Mouse (Mus musculus): ENCODE measurements around the gene Ugt1a5. TPM values are rescaled to one million over a fixed set of nuclear protein-coding genes. Genes with fewer than 3 reads are reported as not detected.

The Ugt1a5 gene
- polyA plus RNA-seq, 1 experiment from 2014 or later: not detected

- 0 out of 2 replicates have a peak, but pooled peaks cover 4% of the 10 kb centered on the region for H3K4me1 ChIP-seq
- H3K27ac ChIP-seq: no peak overlapping the region
- H3K9ac ChIP-seq: no peak overlapping the region
- H3K9me3 ChIP-seq: peaks cover 60% of the 10 kb centered on the region
- no peak overlapping the region for H3K4me2 ChIP-seq (replicated peaks)
- H3K27me3 ChIP-seq (replicated peaks): no peaks in the 10 kb centered on the region
- peaks cover 75% of the 10 kb centered on the region for H3K36me3 ChIP-seq
- no peak for ATAC-seq (ENCODE audit: low FRiP score, low read depth)
- 89% methylated on average over 7 of the region's 7 CpGs for WGBS
- H3K4me3 ChIP-seq: no peak overlapping the region
These were observed 95.9 kb downstream of the Ugt1a5 start for GRCm38 (mm10) chr1:88261706-88262105.

GRCm38 (mm10) chr1:88262255-88262654 lies 96.4 kb downstream of the Ugt1a5 start:
- H3K36me3 ChIP-seq: peaks cover 80% of the 10 kb centered on the region
- 0 out of 2 replicates have a peak, but pooled peaks cover 4% of the 10 kb centered on the region for H3K4me1 ChIP-seq
- ATAC-seq (ENCODE audit: low FRiP score, low read depth): no peak
- H3K4me2 ChIP-seq (replicated peaks): no peak overlapping the region
- no peak overlapping the region for H3K4me3 ChIP-seq
- no peak overlapping the region for H3K27ac ChIP-seq
- no peak overlapping the region for H3K9ac ChIP-seq
- H3K27me3 ChIP-seq (replicated peaks): no peaks in the 10 kb centered on the region
- WGBS: 87% methylated on average over 4 of the region's 4 CpGs
- H3K9me3 ChIP-seq: peaks cover 57% of the 10 kb centered on the region

GRCm38 (mm10) chr1:88262961-88263360 lies 97.1 kb downstream of the Ugt1a5 start:
- Histone ChIP-seq H3K9me3 (peaks cover 50% of the 10 kb centered on the region), H3K27ac (no peak overlapping the region), H3K4me2 (replicated peaks) (no peak overlapping the region), H3K9ac (no peak overlapping the region), H3K27me3 (replicated peaks) (no peaks in the 10 kb centered on the region), H3K4me1 (0 out of 2 replicates have a peak, but pooled peaks cover 4% of the 10 kb centered on the region), H3K4me3 (no peak overlapping the region), H3K36me3 (peaks cover 87% of the 10 kb centered on the region)
- WGBS: 77% methylated on average over 6 of the region's 6 CpGs
- no peak for ATAC-seq (ENCODE audit: low FRiP score, low read depth)

GRCm38 (mm10) chr1:88263778-88264177 lies 98.0 kb downstream of the Ugt1a5 start:
- 0 out of 2 replicates have a peak, but pooled peaks cover 4% of the 10 kb centered on the region for H3K4me1 ChIP-seq
- H3K9ac ChIP-seq: no peak overlapping the region
- peaks cover 96% of the 10 kb centered on the region for H3K36me3 ChIP-seq
- ATAC-seq (ENCODE audit: low FRiP score, low read depth): no peak
- H3K27me3 ChIP-seq (replicated peaks): no peaks in the 10 kb centered on the region
- no peak overlapping the region for H3K27ac ChIP-seq
- 90% methylated on average over 5 of the region's 5 CpGs for WGBS
- peaks cover 45% of the 10 kb centered on the region for H3K9me3 ChIP-seq
- H3K4me2 ChIP-seq (replicated peaks): no peak overlapping the region
- no peak overlapping the region for H3K4me3 ChIP-seq

GRCm38 (mm10) chr1:88264237-88264868 lies 98.5 kb downstream of the Ugt1a5 start:
- 91% methylated on average over 7 of the region's 7 CpGs for WGBS
- no peak overlapping the region for H3K27ac ChIP-seq
- no peak overlapping the region for H3K4me2 ChIP-seq (replicated peaks)
- H3K36me3 ChIP-seq: peaks cover 99% of the 10 kb centered on the region
- ATAC-seq (ENCODE audit: low FRiP score, low read depth): no peak
- no peak overlapping the region for H3K4me3 ChIP-seq
- H3K4me1 ChIP-seq: 0 out of 2 replicates have a peak, but pooled peaks cover 2% of the 10 kb centered on the region
- no peaks in the 10 kb centered on the region for H3K27me3 ChIP-seq (replicated peaks)
- peaks cover 42% of the 10 kb centered on the region for H3K9me3 ChIP-seq
- H3K9ac ChIP-seq: no peak overlapping the region

GRCm38 (mm10) chr1:88264869-88265240 lies 99.0 kb downstream of the Ugt1a5 start:
- no peak overlapping the region for H3K4me2 ChIP-seq (replicated peaks)
- 80% methylated on average over 4 of the region's 4 CpGs for WGBS
- H3K4me3 ChIP-seq: no peak overlapping the region
- H3K27me3 ChIP-seq (replicated peaks): no peaks in the 10 kb centered on the region
- H3K9me3 ChIP-seq: peaks cover 37% of the 10 kb centered on the region
- H3K9ac ChIP-seq: no peak overlapping the region
- ATAC-seq (ENCODE audit: low FRiP score, low read depth): no peak
- peaks cover 99% of the 10 kb centered on the region for H3K36me3 ChIP-seq
- no peaks in the 10 kb centered on the region for H3K4me1 ChIP-seq
- H3K27ac ChIP-seq: no peak overlapping the region

- Histone ChIP-seq H3K4me3 (no peak overlapping the region), H3K9me3 (peaks cover 34% of the 10 kb centered on the region), H3K4me2 (replicated peaks) (no peak overlapping the region), H3K27ac (no peak overlapping the region), H3K4me1 (no peaks in the 10 kb centered on the region), H3K36me3 (peaks cover 89% of the 10 kb centered on the region), H3K9ac (no peak overlapping the region), H3K27me3 (replicated peaks) (no peaks in the 10 kb centered on the region)
- no peak for ATAC-seq (ENCODE audit: low FRiP score, low read depth)
- 89% methylated on average over 13 of the region's 13 CpGs for WGBS
These were observed 100.3 kb downstream of the Ugt1a5 start for GRCm38 (mm10) chr1:88266123-88266522.

GRCm38 (mm10) chr1:88267489-88267888 lies 101.7 kb downstream of the Ugt1a5 start:
- Histone ChIP-seq H3K9me3 (peaks cover 29% of the 10 kb centered on the region), H3K9ac (no peak overlapping the region), H3K27me3 (replicated peaks) (no peaks in the 10 kb centered on the region), H3K4me2 (replicated peaks) (no peak overlapping the region), H3K4me3 (no peak overlapping the region), H3K4me1 (no peaks in the 10 kb centered on the region), H3K36me3 (peaks cover 86% of the 10 kb centered on the region), H3K27ac (no peak overlapping the region)
- WGBS: 93% methylated on average over 6 of the region's 6 CpGs
- ATAC-seq (ENCODE audit: low FRiP score, low read depth): 0 out of 2 replicates have a peak, but pooled peaks have one; percentile 3

- peaks cover 29% of the 10 kb centered on the region for H3K9me3 ChIP-seq
- H3K4me3 ChIP-seq: no peak overlapping the region
- no peaks in the 10 kb centered on the region for H3K27me3 ChIP-seq (replicated peaks)
- H3K36me3 ChIP-seq: peaks cover 85% of the 10 kb centered on the region
- no peak overlapping the region for H3K9ac ChIP-seq
- ATAC-seq (ENCODE audit: low FRiP score, low read depth): no peak
- no peaks in the 10 kb centered on the region for H3K4me1 ChIP-seq
- 87% methylated on average over 6 of the region's 6 CpGs for WGBS
- no peak overlapping the region for H3K4me2 ChIP-seq (replicated peaks)
- H3K27ac ChIP-seq: no peak overlapping the region
These were observed 102.3 kb downstream of the Ugt1a5 start for GRCm38 (mm10) chr1:88268070-88268469.

Other genes starting within 250 kb of the Ugt1a5 start
- gene Usp40, start 157.5 kb upstream of the Ugt1a5 start, polyA plus RNA-seq (2016; fragmentation: Nextera tagmentation; extraction: Ambion mirVana): 29.3 and 33.2 TPM in 2 replicates
- not detected in 2 replicates for gene Ugt1a10, start 110.6 kb upstream of the Ugt1a5 start, polyA plus RNA-seq (2016; fragmentation: Nextera tagmentation; extraction: Ambion mirVana)
- not detected in 2 replicates for gene Ugt1a9, start 95.2 kb upstream of the Ugt1a5 start, polyA plus RNA-seq (2016; fragmentation: Nextera tagmentation; extraction: Ambion mirVana)
- not detected in 2 replicates for gene Ugt1a8, start 78.2 kb upstream of the Ugt1a5 start, polyA plus RNA-seq (2016; fragmentation: Nextera tagmentation; extraction: Ambion mirVana)
- 0.79 and 0.98 TPM in 2 replicates for gene Ugt1a7c, start 71.0 kb upstream of the Ugt1a5 start, polyA plus RNA-seq (2016; fragmentation: Nextera tagmentation; extraction: Ambion mirVana)
- not detected in 2 replicates for gene Ugt1a6b, start 62.8 kb upstream of the Ugt1a5 start, polyA plus RNA-seq (2016; fragmentation: Nextera tagmentation; extraction: Ambion mirVana)
- gene Ugt1a6a, start 31.2 kb upstream of the Ugt1a5 start, polyA plus RNA-seq (2016; fragmentation: Nextera tagmentation; extraction: Ambion mirVana): 0.09 and 0.65 TPM in 2 replicates
- gene Ugt1a2, start 34.6 kb downstream of the Ugt1a5 start, polyA plus RNA-seq (2016; fragmentation: Nextera tagmentation; extraction: Ambion mirVana): not detected in 2 replicates
- gene Dnajb3, start 39.8 kb downstream of the Ugt1a5 start, polyA plus RNA-seq (2016; fragmentation: Nextera tagmentation; extraction: Ambion mirVana): 16.4 and 17.7 TPM in 2 replicates
- not detected in 2 replicates for gene Ugt1a1, start 45.9 kb downstream of the Ugt1a5 start, polyA plus RNA-seq (2016; fragmentation: Nextera tagmentation; extraction: Ambion mirVana)
- gene Mroh2a, start 61.0 kb downstream of the Ugt1a5 start, polyA plus RNA-seq (2016; fragmentation: Nextera tagmentation; extraction: Ambion mirVana): 1.3 and 1.5 TPM in 2 replicates
- 134 and 135 TPM in 2 replicates for gene Hjurp, start 111.6 kb downstream of the Ugt1a5 start, polyA plus RNA-seq (2016; fragmentation: Nextera tagmentation; extraction: Ambion mirVana)
- gene Trpm8, start 111.6 kb downstream of the Ugt1a5 start, polyA plus RNA-seq (2016; fragmentation: Nextera tagmentation; extraction: Ambion mirVana): not detected in 2 replicates
- not detected in 2 replicates for gene Spp2, start 240.9 kb downstream of the Ugt1a5 start, polyA plus RNA-seq (2016; fragmentation: Nextera tagmentation; extraction: Ambion mirVana)

Data from neural tube, embryonic 12.5 days (tissue).